Mouse (Mus musculus) stomach, postnatal 0 days (tissue): ENCODE results near the gene Nuf2.

ENCODE experiments used
- CTCF ChIP-seq: IDR thresholded peaks from 2 replicates; pipeline ENCODE4 v1.5.1; 2016; ENCODE audit warnings: antibody characterized with exemption, low read depth, mild to moderate bottlenecking, moderate library complexity
- EP300 ChIP-seq: optimal IDR thresholded peaks from 2 replicates; pipeline ENCODE3; 2016; ENCODE audit warnings: antibody characterized with exemption

DNA sequence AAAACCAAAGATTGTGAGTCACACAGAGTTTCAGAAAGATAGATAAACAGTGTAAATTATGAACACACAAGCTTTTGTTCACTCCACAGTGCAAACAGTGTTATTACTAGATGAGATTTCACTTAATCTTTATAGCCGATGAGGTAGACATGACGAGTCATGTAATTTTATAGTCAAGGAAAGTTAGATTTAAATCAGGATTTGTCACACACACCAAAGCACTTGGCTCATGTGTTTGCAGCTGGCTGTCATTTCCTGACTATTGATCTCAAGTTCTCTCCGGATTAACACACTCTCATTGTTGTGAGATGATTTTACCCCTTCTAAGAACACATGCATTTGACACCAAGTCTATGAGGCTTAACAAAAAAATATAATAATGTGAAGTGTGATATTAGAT lies 48.3 kb upstream of the Nuf2 start:
- TF ChIP-seq CTCF = no peak
- no peak for TF ChIP-seq EP300
